Mouse (Mus musculus): Measurements from ENCODE around the gene B3gat2.

DNA sequence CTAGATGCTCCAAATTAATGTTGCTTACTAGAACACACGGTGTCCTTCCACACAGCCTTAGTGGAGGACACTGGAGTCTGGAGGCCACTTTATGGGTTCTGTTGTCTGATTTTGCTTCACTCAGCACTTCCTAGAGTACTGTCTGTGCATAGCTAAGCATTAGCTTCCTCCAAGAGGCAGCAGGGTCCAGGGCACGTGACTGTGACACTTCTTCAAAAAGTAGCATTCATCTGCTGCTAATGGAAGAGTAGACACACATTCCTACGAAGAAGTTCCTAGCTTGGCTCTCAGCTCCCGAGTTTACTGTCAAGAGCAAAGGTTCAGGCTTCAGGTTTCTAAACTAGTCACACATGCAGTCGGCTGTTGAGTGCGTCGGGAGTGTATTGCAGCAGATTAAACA lies 82.2 kb downstream of the B3gat2 start:
- TF ChIP-seq CTCF (IDR thresholded peaks at IDR 0.05; ENCODE audit: borderline replicate concordance, insufficient read depth, low read depth, low read length) (no peak), POLR2A (IDR thresholded peaks at IDR 0.05; ENCODE audit: borderline replicate concordance, insufficient read depth, low read length) (no peak)

All from cerebellum, adult 2 months (tissue).